Mouse (Mus musculus): ENCODE results near the gene Nrxn2.
A peak's percentile ranks its signal among the peaks of the same experiment; 100 is the strongest.

Gene Nrxn2

DNA sequence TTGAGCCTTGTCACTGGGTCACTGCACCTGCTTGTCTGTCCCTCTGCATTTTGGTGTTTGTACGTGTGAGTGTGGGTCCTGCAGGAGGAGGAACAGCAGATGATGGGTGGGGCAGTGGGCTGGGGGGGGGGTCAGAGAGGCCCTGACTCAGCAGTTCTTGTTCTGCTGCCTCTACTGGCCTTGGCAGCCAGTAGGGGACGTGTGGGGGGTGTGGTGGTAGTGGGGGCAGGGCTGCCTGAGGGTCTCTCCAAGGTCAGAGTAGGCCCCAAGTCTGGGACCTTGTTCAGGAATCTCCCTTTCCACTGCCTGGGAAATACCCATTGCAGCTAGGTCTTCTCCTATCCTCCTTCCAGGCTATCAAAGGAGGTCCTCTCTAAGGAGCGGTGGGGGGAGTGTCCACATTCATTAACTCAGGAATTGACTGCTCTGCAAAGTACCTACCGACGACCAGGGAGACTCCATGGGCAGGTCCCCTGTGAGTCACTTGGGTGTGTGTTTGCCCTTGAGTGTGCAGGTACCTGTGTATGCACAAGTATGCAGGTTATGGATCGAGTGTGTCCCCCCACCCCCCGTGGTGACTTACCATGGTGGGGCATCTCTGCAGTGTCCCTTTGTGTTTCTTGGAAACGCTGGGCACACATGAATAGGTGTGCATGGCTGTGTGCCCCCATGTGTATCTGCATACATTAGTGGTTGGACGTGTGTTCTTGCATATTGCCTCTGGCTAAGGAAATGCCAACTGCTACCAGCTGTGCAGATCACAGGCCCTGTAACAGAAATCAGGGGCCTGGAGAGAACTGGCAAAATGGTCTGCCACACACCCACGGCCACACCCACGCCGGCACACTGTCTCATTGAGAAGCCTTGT lies 1.4 kb upstream of the Nrxn2 start:
- no peak for DNase-seq

DNA sequence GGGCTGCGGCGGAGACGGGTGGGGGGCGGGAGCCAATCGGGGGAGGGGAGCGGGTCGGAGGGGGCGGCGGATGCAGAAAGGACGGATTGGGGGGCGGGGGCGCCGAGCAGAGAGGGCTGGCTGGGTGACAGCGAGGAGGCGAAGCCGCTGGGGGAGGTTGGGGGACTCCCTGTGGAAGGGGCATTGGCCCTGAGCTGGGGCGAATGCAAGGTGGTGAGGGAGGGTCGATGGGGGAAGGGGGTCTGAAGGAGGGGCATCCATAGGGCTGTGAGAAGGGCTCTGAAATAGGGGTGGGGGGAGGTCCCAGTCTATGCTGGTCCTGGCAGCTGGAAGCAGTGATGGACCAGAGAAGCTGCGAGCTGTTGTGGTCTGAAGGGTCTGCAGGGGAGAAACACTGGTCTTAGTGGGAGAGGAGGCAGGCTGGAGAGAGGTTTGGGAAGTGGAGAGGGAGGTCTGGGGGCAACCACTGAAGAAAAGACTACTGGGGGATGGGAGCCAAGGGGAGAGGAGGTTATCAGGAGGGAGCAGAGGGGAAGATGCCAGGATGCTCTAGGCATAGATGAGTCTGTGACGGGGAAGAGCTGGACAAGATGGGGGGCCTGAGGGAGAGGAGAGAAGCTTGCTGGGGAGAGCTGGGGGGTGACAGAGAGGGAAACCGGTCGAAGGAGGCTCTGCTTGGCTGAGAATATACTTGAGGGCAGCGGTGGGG lies 607 bp downstream of the Nrxn2 start:
- DNase-seq: no peak

DNA sequence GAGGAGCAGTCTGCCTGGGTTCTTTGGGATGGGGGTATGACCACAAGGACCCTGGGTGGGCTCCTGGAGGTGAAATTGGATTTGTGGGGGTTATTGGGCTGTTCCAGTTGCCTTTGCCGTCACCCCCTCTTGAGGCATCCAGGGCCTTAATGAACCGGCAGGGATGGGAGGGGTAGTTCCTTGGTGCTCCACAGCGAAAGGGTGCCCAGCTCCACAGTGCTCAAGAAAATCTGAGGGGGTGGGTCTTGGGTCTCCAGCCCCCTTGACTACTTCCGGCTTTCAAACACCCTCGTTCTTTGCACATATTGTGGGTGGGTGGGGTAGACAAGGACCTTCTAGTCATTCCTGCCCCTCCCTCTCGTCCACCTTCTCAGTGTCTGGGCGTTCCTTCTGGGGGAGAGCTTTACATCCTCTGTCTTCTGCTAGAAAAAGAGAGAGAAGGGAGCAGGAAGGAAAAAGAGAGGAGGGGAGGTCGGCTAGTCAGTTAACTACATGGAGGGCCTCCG lies 1.3 kb downstream of the Nrxn2 start:
- DNase-seq: no peak

DNA sequence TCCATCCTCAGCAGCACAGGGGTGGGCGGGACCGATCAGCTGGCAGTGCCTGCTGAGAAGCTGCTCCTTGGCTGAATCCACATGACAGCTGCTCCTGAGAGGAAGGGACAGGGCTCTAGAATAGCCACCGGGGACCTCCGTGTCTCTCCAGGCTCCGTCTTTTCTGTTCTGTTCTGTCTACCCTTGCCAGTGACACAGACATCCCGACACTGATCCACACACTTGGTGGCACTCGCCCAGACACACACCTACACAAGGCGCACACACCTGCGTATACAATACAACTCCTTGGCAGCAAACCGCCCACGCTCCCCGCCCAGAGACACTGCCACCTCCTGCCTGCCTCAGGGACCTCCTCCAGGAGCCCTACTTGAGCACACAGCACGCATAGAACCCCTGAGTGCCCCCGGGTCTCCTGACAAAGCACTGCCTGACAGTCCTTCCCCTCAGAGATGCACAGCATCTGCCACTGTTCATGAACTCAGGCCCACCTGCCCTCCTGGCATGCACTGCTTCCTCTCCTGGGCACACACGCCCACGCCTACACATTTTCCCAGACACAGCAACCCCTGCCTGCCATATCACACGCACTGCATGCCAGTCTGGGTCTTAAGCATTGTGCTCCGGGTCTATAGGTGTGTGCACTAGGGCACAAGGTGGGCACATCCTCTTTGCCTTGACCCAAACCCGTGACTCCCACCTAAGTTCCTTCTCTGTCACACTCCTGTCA lies 2.1 kb downstream of the Nrxn2 start:
- DNase-seq: no peak

DNA sequence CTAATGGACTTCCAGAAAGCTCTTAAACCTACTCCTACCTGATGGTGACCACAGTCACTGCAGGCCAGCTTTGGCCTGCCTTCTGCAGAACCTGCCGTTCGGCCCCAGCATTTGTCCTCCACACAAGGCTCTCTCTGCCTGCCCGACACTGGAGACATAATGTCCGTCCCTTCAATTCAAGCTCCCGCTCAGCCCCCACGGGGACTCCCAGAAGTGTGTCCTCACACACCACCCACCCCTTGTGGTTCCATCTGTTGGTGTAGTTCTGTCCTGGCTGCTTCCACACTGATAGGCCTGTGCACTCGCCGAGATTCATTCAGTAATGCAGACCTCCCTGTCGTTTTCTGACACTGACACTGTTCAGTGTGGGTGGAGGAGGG lies 2.7 kb downstream of the Nrxn2 start:
- DNase-seq: no peak

DNA sequence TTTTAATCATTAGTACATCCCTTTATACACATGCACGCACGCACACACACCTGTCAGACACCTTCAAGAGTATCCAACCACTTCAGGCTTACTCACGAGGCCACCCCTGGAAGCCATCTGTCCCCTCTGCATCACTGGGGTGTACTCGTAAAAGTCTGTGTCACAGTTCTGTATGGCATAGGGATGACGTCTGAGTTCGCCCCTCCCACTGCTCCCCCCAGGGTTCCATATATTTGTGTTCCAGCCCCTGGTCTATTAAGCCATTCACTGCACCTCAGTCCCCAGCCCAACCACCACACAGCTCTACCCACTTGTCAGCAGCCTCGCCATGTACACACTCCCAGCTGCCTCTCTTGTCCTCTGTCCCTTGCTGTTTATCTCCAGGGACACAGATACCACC lies 3.5 kb downstream of the Nrxn2 start:
- DNase-seq: no peak

DNA sequence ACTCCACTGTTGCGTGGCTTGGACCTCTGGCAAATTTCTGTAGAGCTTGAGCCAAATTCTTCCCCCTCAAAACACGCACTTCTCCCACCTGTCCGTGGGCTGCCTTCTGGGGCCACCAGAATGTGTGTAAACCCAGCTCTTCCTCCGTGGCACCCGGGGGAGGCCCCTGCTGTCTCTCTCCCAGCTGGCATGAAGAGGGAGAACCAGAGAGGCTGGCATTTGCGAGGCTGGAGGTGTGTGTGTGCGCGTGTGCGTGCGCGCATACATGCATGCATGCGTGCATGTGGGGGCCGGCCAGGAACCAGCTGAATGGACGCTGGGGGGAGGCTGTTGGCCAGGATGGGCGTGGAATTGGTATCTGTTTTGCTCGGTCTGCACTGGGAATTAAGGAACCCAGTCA lies 4.7 kb downstream of the Nrxn2 start:
- no peak for DNase-seq

DNA sequence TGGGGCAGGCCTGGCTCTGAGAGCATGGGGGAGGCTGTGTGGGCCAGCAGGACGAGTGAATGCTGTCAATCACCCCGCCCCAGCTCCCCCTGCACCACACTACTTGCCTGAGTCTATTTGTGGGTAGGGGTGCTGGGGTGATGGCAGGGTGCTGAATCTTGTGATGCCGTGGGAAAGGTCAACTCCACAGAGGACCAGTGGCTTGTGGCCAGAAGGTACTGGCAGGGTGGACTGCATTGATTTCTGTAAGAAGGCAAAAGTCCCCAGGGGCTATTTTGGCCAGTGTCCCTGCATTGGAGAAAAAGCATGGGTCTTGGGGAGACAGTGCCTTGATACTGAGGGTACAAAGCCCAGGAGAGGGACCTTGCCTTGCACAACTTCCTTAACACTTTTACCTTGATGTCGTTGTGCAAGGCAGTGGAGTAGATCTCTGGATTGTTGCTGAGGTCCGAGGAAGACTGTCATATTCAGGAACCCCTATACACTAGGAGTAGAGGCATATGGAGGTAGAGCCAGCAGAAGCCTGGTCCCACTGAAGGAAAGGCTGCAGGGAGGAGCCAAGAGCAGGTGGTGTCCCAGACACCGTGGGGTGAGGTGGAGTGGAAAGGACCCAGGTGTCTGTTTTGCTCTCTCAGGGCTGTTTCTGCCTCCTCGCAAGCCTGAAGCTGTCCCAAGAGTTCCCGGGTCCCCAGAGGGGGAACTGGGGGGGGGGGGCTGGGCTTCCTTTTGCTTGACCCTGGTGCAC lies 5.8 kb downstream of the Nrxn2 start:
- DNase-seq: no peak

DNA sequence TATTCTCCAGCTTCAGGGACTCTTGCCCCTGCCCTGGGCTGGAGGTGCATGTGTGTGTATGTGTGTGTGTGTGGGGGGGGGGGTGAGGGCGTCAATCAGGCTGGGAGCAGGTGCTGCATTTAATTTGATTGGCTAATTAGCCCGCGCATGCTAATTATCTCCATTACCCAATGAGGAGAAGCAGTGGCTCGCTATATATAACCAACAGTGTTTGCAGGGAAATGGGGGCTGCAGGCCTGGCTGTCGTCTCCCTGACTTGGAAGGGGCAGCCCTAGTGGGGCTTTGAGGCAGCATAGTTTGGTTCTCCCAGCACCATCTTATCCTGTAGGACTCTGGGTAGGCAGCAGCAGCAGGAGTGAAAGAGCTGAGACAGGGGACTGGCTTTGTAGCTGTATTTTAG lies 7.1 kb downstream of the Nrxn2 start:
- no peak for DNase-seq

DNA sequence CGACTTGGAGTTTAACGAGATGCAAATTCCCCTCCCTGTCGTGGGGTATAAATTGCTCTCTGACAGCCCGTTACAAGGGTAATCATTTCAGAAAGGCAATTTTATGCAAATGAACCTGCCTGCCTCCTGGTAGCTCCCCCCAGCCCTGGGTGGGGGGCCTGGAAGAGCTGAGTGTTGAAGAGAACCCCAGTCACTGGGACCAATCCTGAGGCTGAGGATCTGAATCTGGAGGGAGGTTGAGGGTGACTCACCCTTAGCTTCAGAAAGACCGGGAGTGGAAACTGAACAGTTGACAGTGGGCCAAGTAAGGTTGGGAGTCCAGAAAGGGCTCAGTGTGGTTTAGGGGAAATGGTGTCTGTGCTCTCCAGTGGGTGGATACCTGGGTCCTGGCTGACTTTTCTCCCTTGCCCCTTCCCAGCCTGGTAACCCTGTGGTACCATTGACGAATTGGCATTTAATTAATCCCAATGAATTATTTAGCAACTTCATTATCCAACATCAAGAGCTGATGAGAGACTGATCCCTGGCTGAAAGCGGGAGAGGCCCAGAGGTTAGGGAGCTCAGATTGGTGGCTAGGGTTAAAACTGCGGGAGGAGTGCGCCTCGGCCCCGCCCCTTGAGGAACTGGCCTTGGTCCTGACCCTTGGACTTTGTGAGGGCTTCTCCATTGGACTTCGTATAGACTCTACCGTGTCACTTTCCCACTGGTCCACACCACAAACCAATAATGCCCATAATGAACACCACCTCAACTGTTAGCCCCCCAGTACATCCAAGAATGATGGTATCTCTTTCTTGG lies 8.4 kb downstream of the Nrxn2 start:
- DNase-seq: peak; percentile 51 to 81

DNA sequence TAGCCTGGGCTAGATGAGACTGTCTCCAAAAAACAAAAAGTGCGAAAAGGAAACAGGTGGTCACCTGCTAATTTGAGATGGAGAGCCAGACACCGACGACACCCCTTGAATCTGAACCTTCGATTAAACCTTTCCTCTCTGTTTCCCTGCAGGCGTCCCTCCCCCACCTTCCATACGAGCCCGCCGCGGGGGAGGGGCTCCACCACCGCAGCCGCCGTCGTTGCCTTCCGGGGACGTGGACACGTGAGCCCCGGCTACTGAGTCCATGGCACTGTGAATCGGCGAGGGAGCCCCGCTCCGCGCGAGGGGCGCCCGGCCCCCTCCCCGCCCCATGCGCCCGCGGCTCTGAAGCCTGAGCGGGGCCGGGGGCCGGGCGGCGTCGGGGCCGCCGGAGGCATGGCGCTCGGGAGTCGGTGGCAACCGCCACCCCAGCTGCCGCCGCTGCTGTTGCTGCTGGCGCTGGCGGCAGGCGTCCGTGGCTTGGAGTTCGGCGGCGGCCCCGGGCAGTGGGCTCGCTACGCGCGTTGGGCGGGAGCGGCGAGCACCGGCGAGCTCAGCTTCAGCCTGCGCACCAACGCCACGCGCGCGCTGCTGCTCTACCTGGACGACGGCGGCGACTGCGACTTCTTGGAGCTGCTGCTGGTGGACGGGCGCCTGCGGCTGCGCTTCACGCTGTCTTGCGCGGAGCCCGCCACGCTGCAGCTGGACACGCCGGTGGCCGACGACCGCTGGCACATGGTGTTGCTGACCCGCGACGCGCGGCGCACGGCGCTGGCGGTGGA lies 9.3 kb downstream of the Nrxn2 start:
- peak; percentile 24 to 65 for DNase-seq

DNA sequence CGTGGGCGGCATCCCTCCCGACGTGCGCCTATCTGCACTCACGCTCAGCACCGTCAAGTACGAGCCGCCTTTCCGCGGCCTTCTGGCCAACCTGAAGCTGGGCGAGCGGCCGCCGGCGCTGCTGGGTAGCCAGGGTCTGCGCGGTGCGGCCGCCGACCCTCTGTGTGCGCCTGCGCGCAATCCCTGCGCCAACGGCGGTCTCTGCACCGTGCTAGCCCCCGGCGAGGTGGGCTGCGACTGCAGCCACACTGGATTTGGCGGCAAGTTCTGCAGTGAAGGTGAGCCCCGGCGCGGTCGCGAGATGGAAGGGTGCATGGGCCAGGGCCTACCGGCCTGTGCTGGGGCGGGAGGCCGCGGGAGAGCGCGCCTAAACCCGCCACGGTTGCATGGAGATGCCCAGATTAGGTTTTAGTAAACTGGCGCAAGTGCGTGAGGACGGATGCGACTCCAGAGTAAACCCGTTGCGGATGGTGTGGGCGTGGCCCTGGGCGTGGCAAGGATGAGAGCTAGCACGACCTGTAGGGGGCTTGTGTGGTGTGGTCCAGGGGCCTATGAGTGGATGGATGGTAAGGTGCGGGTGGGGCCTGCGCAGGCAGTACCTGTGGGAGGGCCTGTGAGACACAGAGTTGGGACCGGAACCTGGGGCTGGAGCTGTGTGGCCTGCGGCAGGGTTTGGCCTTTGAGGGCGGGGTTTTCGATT lies 10.1 kb downstream of the Nrxn2 start:
- peak in 1 of 2 experiments; percentile 40 for DNase-seq

DNA sequence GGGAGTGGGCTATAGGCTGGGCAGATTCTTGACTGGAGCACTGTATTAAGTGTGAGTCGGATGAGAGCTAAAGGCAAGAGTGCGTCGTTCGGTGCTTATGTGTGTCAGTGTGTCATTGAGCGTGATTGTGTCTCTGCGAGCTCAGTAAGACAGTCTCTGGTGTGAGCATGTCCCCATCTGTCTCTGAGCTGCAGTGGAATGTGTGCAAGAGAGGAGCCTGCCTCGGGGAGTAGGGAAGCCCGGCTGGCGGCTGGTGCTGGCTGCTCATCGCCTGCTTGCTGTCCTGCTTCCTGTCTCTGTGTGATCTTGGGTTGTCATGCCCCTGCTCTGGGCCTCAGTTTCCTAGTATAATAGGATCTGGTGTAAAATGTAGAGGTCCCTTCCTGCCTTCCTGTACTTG lies 24.5 kb downstream of the Nrxn2 start:
- no peak for DNase-seq

DNA sequence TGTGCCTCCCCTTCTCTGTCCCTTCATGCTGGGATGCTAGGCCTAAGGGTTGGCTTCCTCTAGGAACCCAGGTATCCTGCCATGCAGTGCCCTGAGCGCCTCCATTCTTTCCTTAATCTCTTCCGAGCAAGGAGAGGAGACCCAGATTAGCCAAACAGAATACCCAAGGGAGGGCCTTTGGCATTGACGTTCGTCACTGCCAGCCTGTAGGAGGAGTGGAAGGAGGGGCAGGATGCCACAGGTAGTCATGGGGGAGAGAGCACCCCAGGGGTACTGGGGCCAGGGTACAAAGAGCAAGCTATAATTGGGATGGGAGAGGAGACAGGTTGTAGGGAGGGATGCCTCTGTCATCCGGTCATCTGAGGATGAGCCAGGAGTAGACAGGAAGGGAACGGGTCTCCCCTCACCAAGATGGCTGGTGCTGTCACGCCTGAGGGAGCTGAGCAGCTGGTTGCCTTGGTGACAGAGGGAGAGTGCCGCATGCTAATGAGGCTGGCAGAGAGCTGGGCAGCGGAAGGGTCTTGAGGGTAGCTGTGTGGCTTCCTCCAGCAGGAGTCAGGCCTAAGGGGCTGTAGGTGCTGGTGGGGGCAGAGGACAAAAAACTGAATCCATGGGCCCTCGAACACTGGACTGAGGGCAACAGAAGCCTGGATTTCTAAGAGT lies 27.4 kb downstream of the Nrxn2 start:
- DNase-seq: no peak

DNA sequence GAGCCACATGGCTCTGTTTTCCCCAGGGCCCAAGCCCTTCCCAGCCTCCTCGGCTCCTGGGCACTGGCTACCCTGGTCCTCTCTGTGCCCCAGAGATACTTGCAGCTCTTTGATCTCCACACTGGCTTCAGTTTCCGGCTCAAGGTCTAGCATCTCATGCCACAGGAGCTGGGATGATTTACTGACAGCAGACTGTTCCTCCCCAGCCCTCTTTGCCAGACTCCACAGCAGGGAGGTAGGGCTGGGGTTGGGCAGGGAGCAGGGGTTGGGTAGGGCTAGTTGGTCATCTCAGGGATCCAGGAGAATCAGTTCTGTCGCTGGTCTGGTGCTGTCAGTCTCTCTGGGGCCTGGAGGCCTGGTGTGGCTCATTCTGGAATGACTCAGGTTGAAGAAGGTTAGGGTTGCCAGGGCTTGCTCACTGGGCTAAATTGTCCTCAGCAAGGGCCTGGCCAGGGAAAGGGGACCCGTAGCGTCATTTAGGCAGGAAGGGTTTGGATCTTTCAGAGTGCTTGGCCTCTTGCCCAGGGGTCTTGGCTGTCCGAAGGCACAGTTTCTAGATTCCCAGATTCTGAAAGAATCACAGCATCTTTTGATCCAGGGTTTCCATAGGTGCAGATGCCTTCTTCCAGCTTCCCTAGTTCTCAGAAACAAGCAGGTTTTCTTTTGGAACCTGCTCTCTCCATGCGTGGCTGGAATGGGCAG lies 28.4 kb downstream of the Nrxn2 start:
- DNase-seq: no peak

DNA sequence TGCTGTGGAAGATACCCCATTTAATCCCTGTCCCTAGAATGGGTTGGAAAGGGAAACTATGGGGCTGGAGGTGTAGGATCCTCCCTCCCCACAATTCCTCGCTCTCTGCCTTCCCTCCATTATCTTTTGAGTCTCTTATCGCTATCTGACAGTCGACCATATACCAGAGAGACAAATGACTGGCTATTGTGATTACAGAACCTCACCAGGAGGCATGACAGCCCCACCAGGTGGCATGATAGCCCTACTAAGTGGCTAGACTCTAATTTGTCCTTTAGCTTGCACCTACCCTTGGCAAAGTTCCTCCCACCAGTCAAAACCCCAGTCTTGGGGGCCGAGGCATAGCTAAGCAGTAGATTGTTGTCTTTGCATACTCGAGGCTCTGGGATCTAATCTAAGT lies 30.2 kb downstream of the Nrxn2 start:
- DNase-seq: no peak

DNA sequence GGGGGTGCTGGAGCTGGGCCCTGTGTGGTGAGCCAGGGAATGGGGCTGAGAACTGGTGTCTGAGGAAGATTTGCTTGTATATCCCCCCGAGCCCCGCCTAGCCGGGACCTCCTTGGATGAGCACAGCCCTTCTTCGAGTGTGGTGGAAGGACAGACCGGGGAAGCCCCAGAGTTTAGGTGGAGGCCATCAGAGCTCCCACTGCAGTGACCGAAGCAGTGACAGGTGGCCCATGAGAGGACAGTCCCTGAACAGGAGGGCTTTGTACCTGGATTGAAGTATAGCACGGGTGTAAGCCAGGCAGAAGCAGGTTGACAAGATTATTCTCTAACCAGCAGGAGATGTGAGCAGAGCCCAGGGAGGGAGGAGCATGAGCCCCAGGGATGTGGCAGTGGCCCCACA lies 31.3 kb downstream of the Nrxn2 start:
- no peak for DNase-seq

DNA sequence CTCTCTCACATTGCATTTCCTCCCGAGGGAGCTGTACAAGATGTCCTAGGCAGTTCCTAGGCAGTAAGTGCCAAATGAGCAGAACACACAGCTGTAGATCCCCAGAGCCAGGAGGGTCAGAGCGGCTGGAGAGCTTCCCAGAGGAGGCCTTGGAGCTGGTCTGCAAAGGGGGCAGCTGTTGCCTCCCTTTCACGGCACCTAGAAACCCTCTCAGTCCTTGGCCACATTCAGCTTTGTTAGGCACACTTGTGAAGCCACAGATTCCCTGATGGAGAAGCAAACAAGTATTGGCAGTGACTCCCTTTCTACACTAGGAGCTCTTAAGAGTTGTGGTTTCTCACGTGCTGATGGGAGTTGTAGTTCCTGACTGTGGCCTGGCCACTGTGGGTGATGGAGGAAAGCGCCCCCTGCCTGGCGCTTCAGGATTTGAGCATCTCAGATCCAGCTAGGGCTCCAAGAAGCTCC lies 33.5 kb downstream of the Nrxn2 start:
- DNase-seq: peak; percentile 87 to 89

Data from kidney, postnatal 36 days (tissue).